Mouse (Mus musculus) R1 (cell line): ENCODE results near the gene Galc.

Experiments used
- DNase-seq: peaks from one replicate; pipeline ENCODE4 v3.0.0-alpha.2; 2018; ENCODE audit warnings: low read depth, low spot score

Gene Galc

DNA sequence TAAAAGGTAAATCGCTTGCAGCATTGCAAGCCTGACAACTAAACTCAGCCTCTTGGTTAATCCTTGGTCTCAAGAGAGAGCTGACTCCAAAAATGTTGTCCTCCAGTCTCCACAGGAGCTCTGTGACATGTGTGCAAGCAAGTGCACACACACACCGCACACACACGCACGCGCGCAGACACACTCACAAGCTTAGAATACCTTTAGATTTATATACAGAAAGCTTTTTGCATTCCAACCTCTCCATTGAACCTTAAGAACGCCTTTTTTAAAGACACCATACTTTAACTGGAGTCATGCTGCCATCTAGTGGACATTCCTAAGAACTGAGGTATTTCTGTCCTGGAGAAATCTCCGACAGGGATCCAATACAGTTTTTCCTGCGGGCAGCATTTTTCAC lies 77.5 kb downstream of the Galc start:
- DNase-seq: peak; percentile 69

DNA sequence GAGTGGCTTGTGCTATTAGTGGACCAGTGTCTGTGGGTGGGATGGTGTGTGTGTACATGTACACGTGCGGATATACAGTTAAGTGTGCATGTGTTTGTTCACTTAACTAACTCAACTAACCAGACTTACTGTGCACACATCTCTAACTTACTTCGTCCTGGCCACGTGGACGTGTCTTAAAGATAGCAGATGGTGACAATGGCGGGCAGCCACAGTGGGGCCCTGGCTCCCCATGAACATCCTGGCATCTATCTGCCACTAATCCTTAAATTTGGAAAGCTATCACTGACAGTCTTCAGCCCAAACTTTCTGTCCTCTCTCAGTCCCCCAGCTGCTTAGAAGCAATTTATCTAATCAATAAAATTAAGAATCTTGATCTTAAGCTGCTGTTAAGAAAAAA lies 78.5 kb downstream of the Galc start:
- DNase-seq: no peak

- DNase-seq: peak; percentile 53
Measured at GRCm38 (mm10) chr12:98180235-98180800, 78.9 kb downstream of the Galc start.

DNA sequence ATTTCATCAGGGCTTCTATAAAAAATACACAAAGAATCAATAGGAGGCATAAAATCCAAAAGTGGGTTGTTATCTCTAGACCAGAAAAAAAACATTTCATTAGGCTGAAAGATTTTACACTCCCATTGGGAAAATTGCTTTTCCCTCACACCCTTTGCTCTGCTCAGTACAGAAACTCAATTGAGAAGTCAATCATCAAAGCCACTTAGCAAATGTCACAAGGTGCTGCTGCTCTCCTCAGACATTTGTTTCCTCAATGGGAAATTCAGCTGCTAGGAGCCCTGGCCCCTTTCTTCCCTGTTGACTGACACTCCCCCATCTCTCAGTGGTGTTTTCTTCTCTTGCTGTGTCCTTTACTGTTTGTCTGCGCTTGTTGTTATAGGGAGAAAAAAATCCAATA lies 79.8 kb downstream of the Galc start:
- no peak for DNase-seq

GRCm38 (mm10) chr12:98176632-98177031 lies 82.6 kb downstream of the Galc start:
- DNase-seq: no peak

DNA sequence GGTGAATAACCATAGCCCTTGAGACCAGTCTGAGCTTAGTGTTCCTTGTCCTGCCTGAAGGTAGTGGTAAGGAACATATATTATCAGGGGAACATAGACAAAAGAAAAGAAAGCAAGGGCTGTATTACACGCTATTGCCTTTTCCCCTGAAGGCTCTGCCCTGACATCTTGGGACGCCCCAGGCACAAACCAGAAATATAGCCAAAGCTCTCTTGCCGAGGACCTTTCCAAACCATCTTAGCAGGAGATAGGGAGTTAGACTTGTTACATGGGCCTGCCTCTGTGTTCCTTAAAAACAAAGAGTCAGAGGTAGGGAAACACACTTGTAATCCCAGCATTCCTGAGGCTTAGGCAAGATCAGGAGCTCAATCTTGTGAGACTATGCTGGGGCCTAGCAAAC lies 97.4 kb downstream of the Galc start:
- no peak for DNase-seq

DNA sequence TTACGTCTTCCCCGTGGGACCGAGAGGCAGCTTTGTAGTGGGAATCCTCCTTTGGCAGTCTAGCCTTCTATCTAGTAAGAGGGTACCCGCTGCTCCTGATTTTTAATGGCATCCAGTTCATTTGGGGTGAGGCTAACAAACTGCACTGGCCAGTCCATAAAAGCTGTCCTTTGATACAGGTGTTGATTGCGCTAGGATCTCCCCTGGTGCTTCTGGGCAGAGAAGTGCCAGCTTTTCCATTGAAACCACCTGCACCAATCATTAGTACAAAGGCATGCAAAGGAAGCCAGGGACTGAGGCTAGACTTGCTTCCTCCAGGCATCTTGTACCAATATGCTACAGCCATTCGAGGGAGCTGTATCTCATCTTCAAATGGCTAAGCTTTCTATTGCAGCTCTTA lies 98.4 kb downstream of the Galc start:
- no peak for DNase-seq
